Mouse (Mus musculus) megakaryocyte progenitor cell, adult 5-6 weeks (primary cell): ENCODE measurements at regions not wholly inside any gene's neighbourhood (a gene's known extent, or its start where the extent isn't known, plus 50 kb on each side); places are given as distances from the start of the nearest gene placed in this dataset.
A peak's percentile ranks its signal among the peaks of the same experiment; 100 is the strongest.

ENCODE experiments used
- ATAC-seq: replicated peaks from 2 replicates; pipeline ENCODE4 v1.8.0; 2016; ENCODE audit warnings: mild to moderate bottlenecking, moderate TSS enrichment, inconsistent platforms; ENCODE audit not compliant: poor library complexity

DNA sequence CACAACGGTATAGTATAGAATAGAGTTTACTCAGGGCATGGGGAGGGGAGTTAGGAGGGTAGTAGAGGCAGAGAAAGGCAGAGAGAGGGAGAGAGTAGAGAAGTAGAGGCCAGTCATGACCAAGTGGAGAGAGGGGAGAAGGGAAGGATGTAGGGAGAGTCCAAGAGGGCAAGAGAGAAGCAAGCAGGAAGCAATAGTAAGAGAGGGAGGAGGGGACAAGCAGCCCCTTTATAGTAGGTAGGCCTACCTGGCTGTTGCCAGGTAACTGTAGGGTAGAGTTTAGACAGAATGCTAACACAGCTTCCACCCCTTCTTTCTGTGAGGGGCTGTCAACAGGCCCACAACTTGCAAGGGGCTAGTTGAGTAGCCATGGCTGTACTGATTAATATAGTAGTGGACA is 69.2 kb upstream of the Tpm1 start:
- ATAC-seq = no peak

DNA sequence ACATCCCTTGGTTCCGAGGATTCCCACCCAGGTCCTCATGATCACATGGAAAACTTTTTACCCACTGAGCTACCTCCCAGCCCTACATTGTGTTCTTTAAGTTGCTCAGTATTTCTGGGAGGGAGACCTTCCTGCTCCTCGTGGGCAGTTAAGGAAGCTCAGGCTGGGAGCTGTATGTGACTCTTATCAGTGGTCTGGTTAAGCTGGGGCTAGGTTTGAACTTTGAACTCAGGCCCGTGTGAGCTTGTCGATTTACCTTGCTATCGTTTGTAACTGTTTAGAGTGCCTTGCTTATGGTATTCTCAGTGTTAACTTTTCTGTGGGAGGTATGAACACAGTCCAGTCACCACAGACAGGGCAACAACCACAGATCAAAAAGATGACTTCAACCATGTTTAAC is 68.4 kb upstream of the Tpm1 start:
- ATAC-seq = no peak

DNA sequence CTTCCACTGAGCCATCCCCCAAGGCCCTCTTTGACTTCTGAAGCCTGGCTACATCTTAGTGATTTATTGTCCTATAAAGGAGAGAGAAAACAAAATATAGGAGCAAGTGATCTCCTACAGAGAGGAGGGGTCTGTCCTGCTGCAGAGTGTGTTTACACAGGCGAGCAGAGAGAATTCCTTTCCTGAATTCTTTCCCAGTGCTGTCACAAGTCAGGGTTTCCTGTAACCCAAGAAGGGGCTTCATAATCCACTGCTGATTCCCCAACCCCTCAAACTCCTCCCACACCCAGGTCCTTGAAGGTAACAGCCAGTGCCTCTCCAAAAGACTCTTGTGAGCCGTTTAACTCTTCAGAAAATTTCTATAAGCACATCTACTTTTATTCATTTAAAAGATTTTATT is 66.8 kb upstream of the Tpm1 start:
- no peak for ATAC-seq

- no peak for ATAC-seq
These were observed 64.9 kb upstream of the Tpm1 start for GRCm38 (mm10) chr9:67114099-67114498.

GRCm38 (mm10) chr9:67111836-67112584 is 62.8 kb upstream of the Tpm1 start:
- no peak for ATAC-seq

- ATAC-seq = no peak
These were observed 58.7 kb upstream of the Tpm1 start for GRCm38 (mm10) chr9:67107938-67108337.

DNA sequence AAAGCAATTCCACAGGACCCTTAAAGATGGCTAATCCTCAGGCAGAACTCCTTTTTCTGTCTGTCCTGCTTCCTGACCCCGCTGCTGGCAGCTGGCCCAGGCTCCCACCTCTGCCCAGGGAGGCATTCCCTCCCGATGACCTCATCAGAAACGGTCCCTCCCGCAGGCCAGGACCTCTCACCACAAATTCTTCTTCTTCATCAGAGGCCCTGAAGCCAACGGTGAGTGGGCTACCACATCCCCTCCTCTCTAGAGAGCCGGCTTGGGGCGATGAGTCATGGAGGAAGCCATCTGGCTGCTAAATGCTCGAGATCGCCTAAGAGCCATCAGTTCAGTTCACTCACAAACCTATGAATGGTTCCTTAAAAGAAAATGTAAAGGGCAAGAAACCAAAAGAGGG is 56.7 kb upstream of the Tpm1 start:
- ATAC-seq = peak; percentile 81

- ATAC-seq = no peak
These were observed 56.0 kb upstream of the Tpm1 start for GRCm38 (mm10) chr9:67105216-67105615.

DNA sequence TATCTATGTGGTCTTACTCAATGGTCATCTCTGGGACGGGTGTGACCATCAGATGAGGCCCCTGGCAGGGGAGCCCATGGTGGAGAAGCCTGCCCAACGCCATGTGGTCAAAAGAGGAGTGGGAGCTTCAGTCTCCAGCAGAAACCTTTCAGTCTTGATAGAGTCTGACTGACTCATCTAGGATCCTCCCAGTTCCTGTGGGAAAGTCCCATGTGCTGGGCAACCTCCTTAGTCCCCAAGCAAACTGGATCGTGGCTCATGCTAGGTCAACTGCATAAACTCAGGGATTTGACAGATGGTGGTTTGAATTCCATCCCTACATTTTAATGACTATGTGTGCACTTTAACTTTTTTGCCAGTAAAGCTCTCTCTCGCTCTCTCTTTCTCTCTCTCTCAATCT is 55.4 kb upstream of the Tpm1 start:
- ATAC-seq = no peak

DNA sequence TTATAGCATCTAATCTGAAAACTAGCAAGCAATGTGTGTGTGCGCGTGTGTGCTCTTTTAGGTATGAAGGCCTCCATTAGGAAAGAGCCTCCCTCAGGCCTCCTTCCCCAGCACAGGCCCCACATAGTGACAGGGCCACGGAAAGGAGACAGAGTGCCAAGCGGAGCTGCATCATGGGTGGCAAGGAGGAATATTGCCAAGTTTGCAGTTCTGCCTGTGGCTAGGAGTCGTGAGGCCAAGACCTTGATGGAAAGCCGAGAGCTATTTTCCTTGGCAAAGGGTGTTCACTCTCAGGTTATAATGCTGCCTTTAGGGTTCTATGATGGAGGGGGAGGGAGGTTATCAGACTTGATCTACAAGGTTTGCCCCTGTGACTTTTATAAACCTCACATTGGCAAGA is 53.4 kb upstream of the Tpm1 start:
- no peak for ATAC-seq

DNA sequence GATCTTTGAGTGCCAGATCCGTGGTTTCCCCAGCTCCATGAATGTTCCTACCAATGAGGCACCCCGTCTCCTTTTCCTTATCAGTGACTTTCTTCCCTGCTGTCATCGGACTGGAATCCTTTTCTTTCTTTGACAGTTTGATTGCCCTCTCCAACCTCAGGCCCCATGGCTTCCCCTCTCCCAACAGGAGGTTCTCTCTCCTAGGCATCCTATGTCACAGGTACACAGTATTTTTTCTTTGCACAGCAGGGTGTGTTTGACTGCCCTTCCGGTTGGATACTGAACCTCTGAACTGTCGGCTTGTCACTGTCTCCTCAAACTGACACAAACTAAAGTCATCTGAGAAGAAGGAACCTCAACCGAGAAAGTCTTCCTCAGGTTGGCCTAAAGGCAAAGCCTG is 50.3 kb upstream of the Tpm1 start:
- ATAC-seq = no peak
